Mouse (Mus musculus) CD4-positive, CD25-positive, alpha-beta regulatory T cell, adult 2 months (primary cell): ENCODE measurements around the gene Rapgefl1.

Experiments
- DNase-seq: peaks from one replicate; pipeline ENCODE4 v3.0.0-alpha.2; 2012; ENCODE audit warnings: low read depth, low spot score

The Rapgefl1 gene

DNA sequence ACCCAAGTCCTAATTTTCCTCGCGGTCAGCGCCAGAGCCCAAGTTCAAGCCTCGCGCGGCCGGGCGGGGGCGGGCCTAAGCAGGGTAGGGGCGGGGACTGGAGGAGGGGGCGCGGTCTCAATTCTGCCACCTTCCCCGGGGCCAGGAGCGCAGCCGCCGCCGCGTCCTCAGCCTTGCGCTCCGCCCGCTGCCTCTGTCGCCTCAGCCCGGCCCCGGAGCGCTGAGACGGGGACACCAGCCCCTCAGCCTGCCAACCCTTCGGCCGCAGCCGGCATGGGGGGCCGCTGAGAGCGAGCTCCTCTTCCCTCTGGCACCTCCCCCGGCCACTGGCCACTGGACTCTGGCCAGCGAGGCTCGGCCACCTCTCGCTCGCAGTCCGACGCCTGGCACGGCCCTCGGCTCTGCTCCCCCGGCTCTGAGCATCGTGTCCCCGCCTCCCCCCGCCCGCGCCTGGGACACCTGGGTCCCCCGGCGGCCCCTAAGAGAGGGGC, at the start of gene Rapgefl1:
Gene Rapgefl1, plus strand, starts transcription at position 135 of the 491 bp plus-strand sequence.
- peak; percentile 86 for DNase-seq

DNA sequence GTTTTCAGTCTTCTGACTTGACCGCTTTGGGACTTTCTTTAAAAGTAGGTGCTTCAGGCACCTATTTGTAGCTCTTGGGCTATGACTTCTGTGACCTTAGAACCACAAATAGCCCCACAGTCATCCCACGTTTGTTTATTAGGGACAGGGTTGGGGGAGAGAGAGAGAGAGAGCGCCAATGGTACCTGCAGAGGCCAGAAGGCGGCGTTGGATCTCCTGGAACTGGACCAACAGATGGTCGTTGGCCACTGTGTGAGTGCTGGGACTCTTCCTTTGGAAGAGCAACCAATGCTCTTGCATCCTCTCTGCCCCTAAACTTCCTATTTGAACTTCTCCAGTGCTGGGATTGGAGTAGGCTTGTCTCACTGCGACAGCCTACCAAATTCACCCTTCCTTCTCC, 49.4 kb upstream of the Rapgefl1 start:
- DNase-seq: no peak

GRCm38 (mm10) chr11:98787691-98788090, 48.9 kb upstream of the Rapgefl1 start:
- peak; percentile 60 for DNase-seq

DNA sequence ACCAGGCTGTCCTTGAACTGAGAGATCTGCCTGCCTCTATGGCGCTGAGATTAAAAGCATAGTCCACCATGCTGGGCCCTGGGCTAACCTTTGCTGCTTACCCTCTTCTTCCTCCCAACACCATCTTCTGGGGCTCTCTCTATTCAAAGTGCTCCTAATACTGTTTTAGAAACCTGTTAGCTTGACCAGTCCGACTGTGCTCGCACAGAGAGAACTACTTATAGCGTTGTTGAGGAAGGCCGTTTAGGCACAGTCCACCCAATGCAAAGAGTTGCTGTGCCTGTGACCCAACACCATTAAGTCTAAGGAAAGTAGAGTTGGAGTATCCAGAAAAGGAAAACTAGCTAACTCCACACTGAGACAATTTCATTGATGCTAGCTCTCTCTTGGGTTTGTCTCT, 48.4 kb upstream of the Rapgefl1 start:
- DNase-seq: no peak

DNA sequence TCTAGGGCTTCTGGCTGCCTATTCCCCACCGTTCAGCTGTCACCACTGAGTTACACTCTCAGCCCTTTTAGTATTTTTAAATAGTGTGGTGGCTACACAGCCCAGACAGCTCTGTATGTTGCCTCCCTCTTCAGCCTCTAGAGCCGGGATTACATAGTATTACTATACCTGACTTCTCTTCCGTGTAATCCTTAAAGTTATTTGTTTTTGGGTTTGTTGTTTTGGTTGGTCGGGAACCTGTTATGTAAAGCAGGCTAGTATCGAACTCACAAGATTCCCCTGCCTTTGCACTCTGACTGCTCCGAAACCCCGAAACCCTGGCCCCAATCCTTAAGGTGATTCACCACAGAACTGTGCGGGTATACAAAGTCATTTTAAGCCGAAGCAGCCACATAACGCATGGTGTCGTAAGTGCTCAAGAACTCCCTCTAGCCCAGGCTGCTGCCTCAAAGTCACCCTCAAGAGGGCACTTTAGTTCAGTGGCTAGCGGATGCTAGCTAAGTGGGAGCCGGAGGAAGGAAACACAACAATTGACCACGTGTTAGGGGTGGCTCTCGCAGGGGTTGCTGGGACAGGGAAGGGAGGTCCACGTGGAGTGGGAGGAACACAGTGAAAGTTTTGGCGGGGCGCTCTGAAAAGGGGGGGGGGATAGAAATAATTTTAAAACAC, 47.9 kb upstream of the Rapgefl1 start:
- peak; percentile 94 for DNase-seq

DNA sequence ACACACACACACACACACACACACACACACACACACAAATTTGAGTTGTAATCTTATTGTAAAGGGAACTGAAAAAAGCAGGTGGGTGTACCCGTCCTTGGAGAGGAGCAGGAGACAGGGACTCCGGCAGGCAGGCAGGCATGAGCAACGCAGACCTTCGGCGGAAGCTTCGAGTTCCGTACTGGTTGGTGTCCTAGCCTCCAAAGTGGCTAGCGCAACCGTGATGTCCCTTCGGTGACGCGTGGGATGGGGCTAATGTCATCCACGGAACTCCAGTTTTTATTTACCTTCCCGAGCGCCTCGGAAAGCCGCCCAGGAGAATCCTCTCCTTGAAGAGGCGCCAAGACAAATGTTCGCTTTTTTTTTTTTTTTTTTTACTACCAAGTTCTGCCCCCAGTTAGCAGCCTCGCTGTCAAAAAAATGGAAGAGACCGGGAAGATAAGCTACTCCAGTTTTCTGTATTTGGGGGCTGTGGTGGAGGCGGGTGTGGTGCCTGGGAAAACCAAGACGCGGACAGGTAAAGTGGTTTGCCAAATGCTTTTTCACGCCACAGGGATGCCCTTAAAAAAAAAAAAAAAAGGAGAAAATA, 47.3 kb upstream of the Rapgefl1 start:
- no peak for DNase-seq

- DNase-seq: no peak
These were observed 46.8 kb upstream of the Rapgefl1 start for GRCm38 (mm10) chr11:98789824-98790223.

- DNase-seq: no peak
These were observed 45.9 kb upstream of the Rapgefl1 start for GRCm38 (mm10) chr11:98790631-98791205.

DNA sequence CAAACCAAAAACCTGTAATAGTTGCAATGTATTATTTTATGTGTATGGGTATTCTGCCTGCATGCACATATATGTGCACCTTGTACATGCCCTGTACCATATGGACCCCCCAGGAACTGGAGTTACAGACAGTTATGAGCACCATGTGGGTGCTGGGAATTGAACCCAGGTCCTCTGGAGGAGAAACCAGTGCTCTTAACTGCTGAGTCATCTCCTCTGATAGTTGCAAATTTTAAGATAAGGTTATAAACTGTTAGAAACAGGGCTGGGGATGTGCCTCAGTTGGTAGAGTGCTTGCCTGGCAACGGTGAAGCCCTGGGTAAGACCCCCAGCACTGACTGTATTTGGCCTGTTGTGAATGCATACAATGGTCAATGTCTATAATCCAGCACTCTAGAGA, 45.1 kb upstream of the Rapgefl1 start:
- DNase-seq: no peak

DNA sequence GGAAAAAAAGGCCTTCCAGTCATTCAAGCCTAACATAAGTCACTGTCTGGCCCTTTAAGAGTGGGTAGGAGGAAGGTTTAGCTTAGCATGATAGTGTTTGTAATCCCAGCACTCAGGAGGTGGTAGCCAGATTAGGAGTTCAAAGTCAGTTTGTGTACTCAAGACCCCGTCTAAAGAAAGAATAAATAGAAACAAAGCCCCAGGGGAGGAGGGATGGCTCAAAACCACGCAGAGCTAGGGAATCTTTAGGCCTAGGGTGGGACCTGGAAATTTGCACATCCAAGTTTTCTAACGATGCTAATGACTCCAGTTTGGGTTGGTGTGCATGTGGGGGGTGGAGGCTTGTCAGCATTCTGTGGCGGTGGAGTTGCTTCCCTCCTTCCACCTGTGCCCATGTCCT, 44.5 kb upstream of the Rapgefl1 start:
- no peak for DNase-seq

GRCm38 (mm10) chr11:98794469-98795014, 42.0 kb upstream of the Rapgefl1 start:
- peak; percentile 73 for DNase-seq

DNA sequence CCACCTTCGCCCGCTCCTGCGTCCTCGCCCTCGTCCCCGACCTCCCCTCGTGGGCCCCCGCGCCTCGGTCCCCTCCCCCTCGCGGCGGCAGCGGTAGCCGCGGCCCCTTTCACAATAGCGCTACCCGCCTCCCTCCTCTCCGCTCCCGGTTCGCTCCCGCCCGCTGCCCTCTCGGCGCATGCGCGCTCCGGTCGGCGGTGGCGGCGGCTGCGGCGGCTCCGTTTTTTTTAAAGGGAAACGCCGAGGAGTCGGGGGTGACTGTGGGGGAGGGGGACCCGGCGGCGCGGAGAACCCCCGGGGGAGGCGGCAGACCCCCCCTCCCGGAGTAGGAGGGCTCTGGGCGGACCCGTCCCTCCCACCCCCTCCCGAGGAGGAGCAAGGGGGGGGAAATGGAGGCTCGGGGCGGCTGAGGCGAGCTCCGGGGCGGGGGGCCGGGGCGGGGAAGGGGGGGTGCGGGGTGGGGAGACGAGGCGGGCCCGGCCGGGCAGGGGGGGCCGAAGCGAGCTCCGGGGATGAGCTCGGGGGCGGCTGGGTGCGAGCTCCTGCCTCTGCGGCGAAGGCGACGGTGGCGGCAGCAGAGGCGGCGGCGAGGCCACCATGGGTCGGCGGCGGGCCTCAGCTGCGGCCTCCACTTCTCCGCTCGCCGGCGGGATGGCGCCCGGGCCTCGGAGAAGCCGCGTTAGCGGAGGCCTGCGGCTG, 41.4 kb upstream of the Rapgefl1 start, which contains the start of gene Msl1:
Gene Msl1, plus strand, starts transcription at position 502 of the 699 bp plus-strand sequence.
- DNase-seq: peak; percentile 92

DNA sequence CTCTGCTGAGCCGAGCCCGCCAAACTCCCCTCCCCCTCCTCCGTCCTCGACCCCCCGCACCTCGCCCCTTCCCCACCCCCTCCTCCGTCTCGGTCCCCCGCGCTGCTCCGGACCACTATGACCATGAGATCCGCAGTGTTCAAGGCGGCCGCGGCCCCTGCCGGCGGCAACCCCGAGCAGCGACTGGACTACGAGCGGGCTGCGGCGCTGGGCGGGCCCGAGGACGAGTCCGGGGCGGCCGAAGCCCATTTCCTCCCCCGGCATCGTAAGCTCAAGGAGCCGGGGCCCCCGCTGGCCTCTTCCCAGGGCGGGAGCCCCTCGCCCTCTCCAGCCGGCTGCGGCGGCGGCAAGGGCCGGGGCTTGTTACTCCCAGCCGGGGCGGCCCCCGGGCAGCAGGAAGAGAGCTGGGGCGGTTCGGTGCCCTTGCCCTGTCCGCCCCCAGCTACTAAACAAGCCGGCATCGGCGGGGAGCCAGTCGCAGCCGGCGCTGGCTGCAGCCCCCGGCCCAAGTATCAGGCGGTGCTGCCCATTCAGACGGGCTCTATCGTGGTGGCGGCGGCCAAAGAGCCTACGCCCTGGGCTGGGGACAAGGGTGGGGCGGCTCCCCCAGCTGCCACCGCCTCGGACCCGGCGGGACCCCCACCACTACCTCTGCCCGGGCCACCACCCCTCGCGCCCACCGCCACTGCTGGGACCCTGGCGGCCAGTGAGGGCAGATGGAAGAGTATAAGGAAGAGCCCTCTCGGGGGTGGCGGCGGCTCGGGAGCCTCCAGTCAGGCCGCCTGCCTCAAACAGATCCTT, 40.7 kb upstream of the Rapgefl1 start:
- DNase-seq: no peak

- peak; percentile 69 for DNase-seq
These were observed 39.9 kb upstream of the Rapgefl1 start for GRCm38 (mm10) chr11:98796515-98797216.

DNA sequence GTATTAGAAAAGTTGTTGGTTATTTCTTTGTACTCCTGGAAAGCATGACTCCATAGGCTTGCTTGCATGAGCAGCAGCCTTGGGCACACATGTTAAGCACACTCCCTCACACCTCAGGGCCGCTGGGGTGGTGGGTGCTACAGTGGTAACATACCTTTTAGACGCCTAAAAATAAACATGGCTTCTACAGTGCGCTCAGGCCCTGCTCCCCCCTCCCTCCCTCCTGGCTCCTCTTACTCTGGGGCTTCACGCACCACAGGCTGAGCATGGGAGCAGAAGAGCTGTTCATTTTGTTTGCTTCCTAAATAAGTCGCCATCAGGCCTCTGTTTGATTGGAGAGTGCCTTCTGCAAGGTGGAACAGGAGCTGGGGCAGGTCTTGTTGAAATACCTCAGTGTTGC, 39.3 kb upstream of the Rapgefl1 start:
- no peak for DNase-seq

DNA sequence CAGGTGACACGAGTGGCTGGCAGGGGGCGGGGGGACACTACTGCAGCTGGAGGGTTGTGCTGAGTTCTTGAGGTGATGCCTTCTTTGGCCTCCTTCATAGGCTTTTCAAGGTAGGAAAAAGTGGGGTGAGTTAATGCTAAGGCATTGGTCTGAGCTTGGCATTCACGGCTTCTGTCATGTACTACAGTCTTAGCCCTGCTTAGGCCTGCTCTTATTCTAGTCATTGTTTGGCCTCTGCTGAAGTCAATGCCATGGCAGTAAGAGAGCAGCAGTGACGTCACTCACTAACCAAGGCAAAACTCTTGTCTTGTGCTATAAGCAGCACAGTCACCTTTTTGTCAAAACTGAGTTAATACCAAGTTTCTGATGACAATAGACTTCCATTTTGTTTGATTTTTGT, 38.7 kb upstream of the Rapgefl1 start:
- no peak for DNase-seq

DNA sequence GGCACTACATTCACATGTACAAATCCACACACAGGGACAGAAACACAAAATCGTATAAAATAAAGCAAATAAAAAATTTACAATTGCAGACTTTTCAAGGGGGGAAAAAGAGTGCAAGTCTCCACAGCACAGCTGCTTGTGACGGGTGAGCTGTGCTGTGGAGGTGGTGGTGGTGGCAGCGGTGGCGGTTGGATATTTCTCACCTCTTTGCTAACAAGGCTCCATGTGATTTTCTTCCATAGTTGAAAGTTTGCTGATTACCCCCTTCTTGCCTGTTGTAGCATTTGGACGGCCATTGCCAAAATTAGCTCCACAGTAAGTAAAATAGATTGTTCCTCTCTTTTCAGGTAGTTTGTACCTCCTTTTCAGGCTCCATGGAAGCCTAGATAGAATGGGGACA, 32.0 kb upstream of the Rapgefl1 start, which contains the start of gene Casc3:
Gene Casc3, plus strand, starts transcription at position 301 of the 400 bp plus-strand sequence.
- DNase-seq: no peak

GRCm38 (mm10) chr11:98808417-98808816, 28.2 kb upstream of the Rapgefl1 start:
- DNase-seq: no peak

DNA sequence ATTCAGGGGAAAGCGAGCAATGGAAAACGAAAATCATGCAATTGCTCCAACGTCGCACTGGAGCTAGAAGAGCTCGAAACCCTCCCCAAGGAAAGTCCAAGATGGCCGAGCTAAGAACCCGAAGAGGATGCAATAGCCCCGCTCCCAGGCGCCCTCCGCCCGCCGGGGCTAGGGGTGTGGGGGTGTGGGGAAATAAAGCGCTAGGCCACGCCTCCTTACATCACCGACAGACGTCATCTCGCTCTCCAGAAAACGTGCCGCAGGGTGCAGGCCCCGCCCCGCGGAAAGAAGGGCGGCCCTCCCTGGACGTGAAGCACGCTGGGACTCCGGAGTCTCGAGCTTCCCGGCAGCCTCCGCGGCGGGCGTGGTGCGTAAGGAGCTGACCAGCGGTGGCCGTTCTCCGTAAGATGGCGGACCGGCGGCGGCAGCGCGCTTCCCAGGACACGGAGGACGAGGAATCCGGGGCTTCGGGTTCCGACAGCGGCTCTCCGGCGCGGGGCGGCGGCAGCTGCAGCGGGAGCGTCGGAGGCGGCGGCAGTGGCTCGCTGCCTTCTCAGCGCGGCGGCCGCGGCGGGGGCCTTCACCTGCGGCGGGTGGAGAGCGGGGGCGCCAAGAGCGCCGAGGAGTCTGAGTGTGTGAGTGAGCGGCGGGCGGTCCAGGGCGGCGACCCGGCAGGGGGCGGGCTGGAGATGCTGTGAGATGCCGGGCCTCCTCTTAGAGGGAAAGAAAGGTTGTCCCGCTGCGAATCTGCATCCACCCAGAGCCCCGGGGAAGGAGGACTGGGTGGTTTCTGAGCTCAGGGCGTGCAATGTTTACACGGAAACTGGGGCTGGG, 26.9 kb upstream of the Rapgefl1 start:
- DNase-seq: peak; percentile 99

GRCm38 (mm10) chr11:98810686-98811085, 25.9 kb upstream of the Rapgefl1 start:
- DNase-seq: no peak
